Mouse (Mus musculus): ENCODE results near the gene Kmt2d.

GRCm38 (mm10) chr15:98917091-98917490 is 46.1 kb upstream of the Kmt2d start:
- no peak for TF ChIP-seq CTCF (conservative IDR thresholded peaks at IDR 0.05; ENCODE audit: insufficient read depth, insufficient read length, low read depth, low read length)
- TF ChIP-seq POLR2A (IDR thresholded peaks at IDR 0.05; ENCODE audit: low read depth, low read length), result no peak

Measured in kidney, adult 2 months (tissue).